Mouse (Mus musculus) ES-E14 (cell line): ENCODE data around the gene AC161166.1. TPM values are rescaled to one million over a fixed set of nuclear protein-coding genes. Genes with fewer than 3 reads are reported as not detected.

Source experiments
- DNase-seq: peaks from one replicate; pipeline ENCODE4 v3.0.0-alpha.2; 2013; ENCODE audit warnings: low read depth, low spot score
- H3K27ac ChIP-seq: 2 replicates; pipeline ENCODE4 v1.5.1; 2012; ENCODE audit warnings: low read depth, mild to moderate bottlenecking, low read length, moderate library complexity, mixed read lengths; ENCODE audit not compliant: poor library complexity, insufficient read depth, severe bottlenecking
- H3K36me3 ChIP-seq: 2 replicates; pipeline ENCODE4 v1.6.1; 2012; ENCODE audit warnings: mild to moderate bottlenecking, low read length, moderate library complexity, mixed read lengths; ENCODE audit not compliant: control insufficient read depth, poor library complexity, insufficient read depth, severe bottlenecking
- H3K4me1 ChIP-seq, 2 experiments: fragments of 150-350 bp in 1 of 2; sonication (generic) in 1 of 2; 2 replicates each; pipeline ENCODE4 v1.6.1; 2012; ENCODE audit warnings: low read length in 2 of 2, mild to moderate bottlenecking in 1 of 2, mixed read lengths in 1 of 2; ENCODE audit not compliant: control insufficient read depth in 2 of 2, insufficient read depth in 2 of 2, poor library complexity in 1 of 2
- H3K4me3 ChIP-seq, 2 experiments: fragments of 150-350 bp in 1 of 2; sonication (generic) in 1 of 2; 2 replicates each; pipeline ENCODE4 v1.5.1; 2012; ENCODE audit warnings: low read length in 2 of 2, low read depth in 1 of 2, mild to moderate bottlenecking in 1 of 2, mixed read lengths in 1 of 2; ENCODE audit not compliant: insufficient read depth in 1 of 2, poor library complexity in 1 of 2, severe bottlenecking in 1 of 2
- H3K9ac ChIP-seq: 2 replicates; pipeline ENCODE4 v1.6.1; 2012; ENCODE audit warnings: low read depth, mild to moderate bottlenecking, low read length, mixed read lengths; ENCODE audit not compliant: poor library complexity, insufficient read depth, severe bottlenecking
- H3K9me3 ChIP-seq: fragments of 150-350 bp; sonication (generic); 2 replicates; pipeline ENCODE4 v1.6.1; 2012; ENCODE audit warnings: low read depth, mild to moderate bottlenecking, low read length; ENCODE audit not compliant: control insufficient read depth, insufficient read depth
- CHD2 ChIP-seq: IDR thresholded peaks from 2 replicates; pipeline ENCODE4 v1.6.1; 2014; ENCODE audit warnings: mild to moderate bottlenecking, low read depth, low read length, inconsistent platforms
- HCFC1 ChIP-seq: IDR thresholded peaks from 2 replicates; pipeline ENCODE4 v1.6.1; 2012; ENCODE audit warnings: low read length, inconsistent platforms, borderline replicate concordance; ENCODE audit not compliant: insufficient read depth
- MAFK ChIP-seq: IDR thresholded peaks from 2 replicates; pipeline ENCODE4 v1.6.1; 2014; ENCODE audit warnings: mild to moderate bottlenecking, low read depth, low read length, inconsistent platforms; ENCODE audit not compliant: insufficient read depth
- ZC3H11A ChIP-seq: IDR thresholded peaks from 2 replicates; pipeline ENCODE4 v1.6.1; 2012; ENCODE audit warnings: low read depth, mild to moderate bottlenecking, inconsistent platforms, low read length, borderline replicate concordance
- ZNF384 ChIP-seq: IDR thresholded peaks from 2 replicates; pipeline ENCODE4 v1.6.1; 2012; ENCODE audit warnings: low read depth, low read length, inconsistent platforms
- in situ Hi-C, 2 experiments: fragments of 600-800 bp; cut with MboI; formaldehyde crosslinking; loops; one replicate each; pipeline ENCODE4 v1.15.1; 2025; ENCODE audit warnings: low sequenced_read_pairs in 2 of 2, inconsistent platforms in 1 of 2; ENCODE audit not compliant: unreplicated experiment in 2 of 2
- total RNA-seq: library from RNA; depleted of rRNA; stranded (reverse); fragments of 300-350 nt; gene quantifications from 2 replicates; pipeline ENCODE4 v1.2.3, GENCODE M21; 2012; rRNA removed

AC161166.1 gene
- 1.2 and 1.6 TPM in 2 replicates for total RNA-seq

- Histone ChIP-seq H3K4me3 (no peak within 1 kb of the TSS), H3K27ac (no peak within 1 kb of the TSS)
Measured at GRCm38 (mm10) chr7:24512355-24512754, at the start of gene AC161166.1. Gene AC161166.1, minus strand, starts transcription at chr7:24512455.

GRCm38 (mm10) chr7:24561450-24561849 is 49.2 kb upstream of the AC161166.1 start:
- peak; percentile 98 for TF ChIP-seq MAFK
- TF ChIP-seq ZC3H11A = no peak
- TF ChIP-seq HCFC1 = no peak
- TF ChIP-seq ZNF384 = no peak
- H3K9me3 ChIP-seq = no peaks in the 10 kb centered on the region
- in situ Hi-C loops = no loop called here
- peaks cover 0 to 12% of the 10 kb centered on the region in 2 experiments; a peak in 1 of 4 replicates for H3K4me1 ChIP-seq
- no peak overlapping the region for H3K27ac ChIP-seq
- DNase-seq = no peak
- H3K36me3 ChIP-seq = peaks cover 29% of the 10 kb centered on the region
- H3K9ac ChIP-seq = no peak overlapping the region
- H3K4me3 ChIP-seq = no peak overlapping the region

More at GRCm38 (mm10) chr7:24512355-24512754, at the start of gene AC161166.1:
- Histone ChIP-seq H3K9ac (no peak within 1 kb of the TSS), H3K4me1 (peaks cover 3 to 39% of the 10 kb centered on the region in 2 experiments; a peak in 3 of 4 replicates), H3K36me3 (peaks cover 19% of the 10 kb centered on the region), H3K9me3 (no peaks in the 10 kb centered on the region)
- no peak for TF ChIP-seq HCFC1
- no peak for TF ChIP-seq MAFK
- no peak for TF ChIP-seq ZNF384
- in situ Hi-C loops = loop anchor here in 1 of 2 experiments (25.0 kb wide), 1 partner anchor 100 kb away; no protein-coding TSS in a partner anchor
- DNase-seq = no peak

- peaks cover 0 to 5% of the 10 kb centered on the region in 2 experiments; a peak in 2 of 4 replicates for H3K4me1 ChIP-seq
- no peak overlapping the region for H3K4me3 ChIP-seq
- no peak overlapping the region for H3K27ac ChIP-seq
- H3K9me3 ChIP-seq = no peaks in the 10 kb centered on the region
- in situ Hi-C loops = no loop called here
- H3K9ac ChIP-seq = no peak overlapping the region
- no peak for TF ChIP-seq HCFC1
- no peak for TF ChIP-seq ZC3H11A
- TF ChIP-seq MAFK = no peak
- no peak for TF ChIP-seq ZNF384
- no peak for TF ChIP-seq CHD2
- DNase-seq = no peak
- peaks cover 38% of the 10 kb centered on the region for H3K36me3 ChIP-seq
Measured at GRCm38 (mm10) chr7:24555786-24556185, 43.5 kb upstream of the AC161166.1 start.

- TF ChIP-seq HCFC1 (no peak), MAFK (no peak), ZNF384 (no peak), CHD2 (no peak), ZC3H11A (no peak)
- Histone ChIP-seq H3K27ac (no peak overlapping the region), H3K9ac (no peak overlapping the region), H3K4me3 (no peak overlapping the region), H3K36me3 (peaks cover 39% of the 10 kb centered on the region), H3K4me1 (peaks cover 0 to 8% of the 10 kb centered on the region in 2 experiments; a peak in 2 of 4 replicates), H3K9me3 (no peaks in the 10 kb centered on the region)
- DNase-seq = no peak
- in situ Hi-C loops = no loop called here
Measured at GRCm38 (mm10) chr7:24551985-24552759, 39.9 kb upstream of the AC161166.1 start.
